Mouse (Mus musculus) 3T3-L1 (cell line): ENCODE results near the gene Zbtb22.

Source experiments
- DNase-seq: peaks from one replicate; pipeline ENCODE4 v3.0.0-alpha.2; 2015; ENCODE audit warnings: low read depth, low spot score

Zbtb22 gene

GRCm38 (mm10) chr17:33920282-33921097 lies 4.8 kb downstream of the Zbtb22 start:
- peak; percentile 95 for DNase-seq

- no peak for DNase-seq
These were observed 5.7 kb downstream of the Zbtb22 start for GRCm38 (mm10) chr17:33921361-33921760.

- DNase-seq, result peak; percentile 78
These were observed 9.0 kb downstream of the Zbtb22 start for GRCm38 (mm10) chr17:33924577-33925283.

- DNase-seq, result no peak
These were observed 9.9 kb downstream of the Zbtb22 start for GRCm38 (mm10) chr17:33925406-33926116.

- peak; percentile 49 for DNase-seq
These were observed 10.7 kb downstream of the Zbtb22 start for GRCm38 (mm10) chr17:33926207-33926932.

- DNase-seq, result no peak
These were observed 12.7 kb downstream of the Zbtb22 start for GRCm38 (mm10) chr17:33928251-33928947.

GRCm38 (mm10) chr17:33929371-33930279 lies 13.9 kb downstream of the Zbtb22 start, which contains the start of gene Rgl2:
TSS of gene Rgl2 (plus strand) at chr17:33929543.
- peak; percentile 85 for DNase-seq

- DNase-seq, result peak; percentile 79
These were observed 14.8 kb downstream of the Zbtb22 start for GRCm38 (mm10) chr17:33930280-33931158.

- no peak for DNase-seq
These were observed 15.6 kb downstream of the Zbtb22 start for GRCm38 (mm10) chr17:33931159-33931866.

- no peak for DNase-seq
These were observed 16.2 kb downstream of the Zbtb22 start for GRCm38 (mm10) chr17:33931947-33932346.

GRCm38 (mm10) chr17:33932448-33932847 lies 16.7 kb downstream of the Zbtb22 start:
- DNase-seq, result no peak

- DNase-seq, result no peak
These were observed 17.3 kb downstream of the Zbtb22 start for GRCm38 (mm10) chr17:33932970-33933369.

GRCm38 (mm10) chr17:33935422-33936055 lies 19.8 kb downstream of the Zbtb22 start:
- no peak for DNase-seq

GRCm38 (mm10) chr17:33936993-33937392 lies 21.3 kb downstream of the Zbtb22 start:
- DNase-seq, result no peak

- no peak for DNase-seq
These were observed 23.1 kb downstream of the Zbtb22 start for GRCm38 (mm10) chr17:33938783-33939182.

GRCm38 (mm10) chr17:33940206-33940805 lies 24.6 kb downstream of the Zbtb22 start, which contains the start of the genes Pfdn6 and Wdr46:
TSS of gene Pfdn6 (minus strand) at chr17:33940343.
TSS of gene Wdr46 (plus strand) at chr17:33940660.
- peak; percentile 97 for DNase-seq

- peak; percentile 63 for DNase-seq
These were observed 25.3 kb downstream of the Zbtb22 start for GRCm38 (mm10) chr17:33940981-33941380.
